Mouse (Mus musculus): Measurements from ENCODE around the gene Psmd6. TPM values are rescaled to one million over a fixed set of nuclear protein-coding genes. Genes with fewer than 3 reads are reported as not detected.

Psmd6 gene
- total and polyA plus RNA-seq, 3 experiments = 185 to 647 (median 201) TPM

GRCm38 (mm10) chr14:14088016-14088791, 32.6 kb downstream of the Psmd6 start:
- H3K27ac ChIP-seq (ENCODE audit: control insufficient read depth, low read depth, low read length) = peak overlapping the region; percentile 99
- H3K27me3 ChIP-seq (ENCODE audit: control insufficient read depth in 1 of 2, insufficient read depth in 2 of 2, low read length in 2 of 2) = no peaks in the 10 kb centered on the region
- H3K36me3 ChIP-seq (ENCODE audit: control insufficient read depth in 1 of 2, insufficient read depth in 2 of 2, low read length in 2 of 2) = peaks cover 2 to 31% of the 10 kb centered on the region in 2 experiments; a peak in 2 of 4 replicates
- peak overlapping the region; percentile 36 to 41 for H3K4me3 ChIP-seq (ENCODE audit: control insufficient read depth in 1 of 2, insufficient read depth in 1 of 2, low read depth in 2 of 2, low read length in 2 of 2)
- peak overlapping the region; percentile 61 for H3K9ac ChIP-seq (ENCODE audit: control insufficient read depth, low read depth, low read length, poor library complexity, severe bottlenecking)
- no peaks in the 10 kb centered on the region for H3K79me2 ChIP-seq (ENCODE audit: control insufficient read depth, insufficient read depth, low read length, poor library complexity)
- peaks cover 19 to 20% of the 10 kb centered on the region in 2 experiments for H3K4me1 ChIP-seq (ENCODE audit: control insufficient read depth in 1 of 2, insufficient read depth in 2 of 2, low read length in 2 of 2)
- DNase-seq (ENCODE audit: low read depth, low spot score) = peak; percentile 93
- no peaks in the 10 kb centered on the region for H3K9me3 ChIP-seq (replicated peaks; ENCODE audit: insufficient read depth, low read length)
- TF ChIP-seq ZC3H11A (IDR thresholded peaks at IDR 0.05; ENCODE audit: low read depth, low read length) = no peak
- peak; percentile 27; the same call in 1 of the 2 replicates for TF ChIP-seq JUND (IDR thresholded peaks at IDR 0.05; ENCODE audit: low read depth, low read length)
- TF ChIP-seq HCFC1 (IDR thresholded peaks at IDR 0.05; ENCODE audit: low read depth, low read length) = no peak
- TF ChIP-seq CHD2 (IDR thresholded peaks at IDR 0.05; ENCODE audit: low read length) = no peak; the same call in 1 of the 2 replicates
- no peak; the same call in 1 of the 2 replicates for TF ChIP-seq TBP (IDR thresholded peaks at IDR 0.05; ENCODE audit: low read depth, low read length)
- TF ChIP-seq CTCF (IDR thresholded peaks at IDR 0.05 in 2 of 3, conservative IDR thresholded peaks at IDR 0.05 in 1 of 3; ENCODE audit: control insufficient read depth in 1 of 3, insufficient read depth in 1 of 3, low read depth in 2 of 3, low read length in 3 of 3, poor library complexity in 1 of 3, severe bottlenecking in 1 of 3) = no peak
- TF ChIP-seq POLR2AphosphoS5 (IDR thresholded peaks at IDR 0.05; ENCODE audit: borderline replicate concordance, low read depth, low read length) = no peak
- no peak; the same call in 1 of the 2 replicates for TF ChIP-seq MAX (IDR thresholded peaks at IDR 0.05; ENCODE audit: low read length)
- peak; percentile 78 for TF ChIP-seq TAL1 (IDR thresholded peaks at IDR 0.05; ENCODE audit: low read length)
- TF ChIP-seq CHD1 (IDR thresholded peaks at IDR 0.05; ENCODE audit: low read depth, low read length) = no peak
- no peak for TF ChIP-seq MXI1 (IDR thresholded peaks at IDR 0.05; ENCODE audit: low read depth, low read length)
- TF ChIP-seq ELF1 (IDR thresholded peaks at IDR 0.05; ENCODE audit: low read depth, low read length) = 0 out of 2 replicates have a peak, but pooled peaks have one; percentile 23
- no peak; a peak in 1 of 4 replicates for TF ChIP-seq POLR2A (IDR thresholded peaks at IDR 0.05; ENCODE audit: control insufficient read depth in 1 of 2, insufficient read depth in 1 of 2, low read depth in 1 of 2, low read length in 2 of 2, poor library complexity in 1 of 2)
- TF ChIP-seq SIN3A (IDR thresholded peaks at IDR 0.05; ENCODE audit: low read length) = peak; percentile 19
- TF ChIP-seq MAFK (IDR thresholded peaks at IDR 0.05; ENCODE audit: borderline replicate concordance, low read depth, low read length) = peak; percentile 78
- 0 out of 2 replicates have a peak, but pooled peaks have one; percentile 31 for TF ChIP-seq USF1 (IDR thresholded peaks at IDR 0.05; ENCODE audit: low read depth, low read length)
- no peak for TF ChIP-seq E2F4 (IDR thresholded peaks at IDR 0.05; ENCODE audit: borderline replicate concordance, low read depth, low read length)
- no peak for TF ChIP-seq KAT2A (conservative IDR thresholded peaks at IDR 0.05; ENCODE audit: low read depth, low read length)
- no peak for TF ChIP-seq MAZ (IDR thresholded peaks at IDR 0.05; ENCODE audit: low read depth, low read length)
- 0 out of 2 replicates have a peak, but pooled peaks have one; percentile 12 for TF ChIP-seq SMC3 (IDR thresholded peaks at IDR 0.05; ENCODE audit: low read depth, low read length)
- peak; percentile 95 for TF ChIP-seq GATA1 (IDR thresholded peaks at IDR 0.05; ENCODE audit: low read depth, low read length)
- no peak; the same call in 1 of the 2 replicates for TF ChIP-seq GABPA (IDR thresholded peaks at IDR 0.05; ENCODE audit: low read depth, low read length)
- TF ChIP-seq MYB (IDR thresholded peaks at IDR 0.05; ENCODE audit: low read depth, low read length) = peak; percentile 76
- TF ChIP-seq MYC (IDR thresholded peaks at IDR 0.05; ENCODE audit: low read depth, low read length) = no peak
- peak; percentile 84 for TF ChIP-seq ETS1 (IDR thresholded peaks at IDR 0.05; ENCODE audit: low read depth, low read length)
- no peak for TF ChIP-seq POLR2AphosphoS2 (IDR thresholded peaks at IDR 0.05; ENCODE audit: low read length)
- no peak for TF ChIP-seq ZMIZ1 (IDR thresholded peaks at IDR 0.05; ENCODE audit: low read depth, low read length)
- peak; percentile 86 to 91 for TF ChIP-seq EP300 (IDR thresholded peaks at IDR 0.05; ENCODE audit: low read depth in 1 of 2, low read length in 2 of 2)
- no peak for TF ChIP-seq UBTF (IDR thresholded peaks at IDR 0.05; ENCODE audit: borderline replicate concordance, insufficient read depth, low read depth, low read length)
- TF ChIP-seq BHLHE40 (IDR thresholded peaks at IDR 0.05; ENCODE audit: borderline replicate concordance, low read depth, low read length) = no peak
- TF ChIP-seq RAD21 (IDR thresholded peaks at IDR 0.05; ENCODE audit: low read depth, low read length) = no peak
- no peak for TF ChIP-seq ZKSCAN1 (IDR thresholded peaks at IDR 0.05; ENCODE audit: low read depth, low read length)
- TF ChIP-seq ZNF384 (IDR thresholded peaks at IDR 0.05; ENCODE audit: low read depth, low read length) = no peak
- no peak for TF ChIP-seq USF2 (IDR thresholded peaks at IDR 0.05; ENCODE audit: borderline replicate concordance in 1 of 2, insufficient read depth in 1 of 2, low read depth in 1 of 2, low read length in 2 of 2)
- peak; percentile 82 for TF ChIP-seq TCF12 (IDR thresholded peaks at IDR 0.05; ENCODE audit: low read depth, low read length)
- TF ChIP-seq RCOR1 (IDR thresholded peaks at IDR 0.05; ENCODE audit: low read depth, low read length) = peak; percentile 75
